Mouse (Mus musculus) brain, adult 10 weeks (tissue): ENCODE data around the gene Triml1. TPM values are rescaled to one million over a fixed set of nuclear protein-coding genes. Genes with fewer than 3 reads are reported as not detected.

ENCODE experiments used
- polyA plus RNA-seq: library from polyadenylated mRNA; stranded (reverse); fragments of 350-450 nt; fragmentation: Illumina TruSeq; extraction: RNeasy Lipid Tissue Mini Kit (QIAGEN cat#74804); gene quantifications from one replicate; pipeline ENCODE4 v1.2.3, GENCODE M21; 2015; ENCODE audit warnings: low read depth, low replicate concordance

The Triml1 gene
- polyA plus RNA-seq = not detected

GRCm38 (mm10) chr8:43141386-43141785 is at the start of gene Triml1:
Gene Triml1 (minus strand): TSS chr8:43141486.

GRCm38 (mm10) chr8:43180054-43180690 is 38.9 kb upstream of the Triml1 start, which contains the start of gene Triml2:
Gene Triml2 (plus strand): TSS chr8:43180541.

Other genes with a start within 250 kb of the Triml1 start
- gene Triml2, start 39.1 kb upstream of the Triml1 start, polyA plus RNA-seq = not detected
- gene Zfp42, start 165.5 kb upstream of the Triml1 start, polyA plus RNA-seq = not detected